Mouse (Mus musculus) intestine, postnatal 0 days (tissue): ENCODE data around the gene Aspg. TPM values are rescaled to one million over a fixed set of nuclear protein-coding genes. Genes with fewer than 3 reads are reported as not detected.

ENCODE experiments used
- ATAC-seq: fragments of 200-750 bp; cut with Nextera tagmentation; 2 replicates; pipeline ENCODE4 v1.8.0; 2017; ENCODE audit warnings: mild to moderate bottlenecking, moderate TSS enrichment, moderate library complexity
- H3K27ac ChIP-seq: fragments of 300-500 bp; sonication (generic); 2 replicates; pipeline ENCODE4 v1.5.1; 2014; ENCODE audit warnings: mild to moderate bottlenecking, low read depth, low read length, moderate library complexity
- H3K27me3 ChIP-seq: fragments of 300-500 bp; sonication (generic); replicated peaks from 2 replicates; pipeline ENCODE4 v1.6.1; 2014; ENCODE audit warnings: low read length, mixed read lengths; ENCODE audit not compliant: control insufficient read depth, insufficient read depth
- H3K36me3 ChIP-seq: fragments of 300-500 bp; sonication (generic); 2 replicates; pipeline ENCODE4 v1.6.1; 2014; ENCODE audit warnings: mild to moderate bottlenecking, moderate library complexity; ENCODE audit not compliant: control insufficient read depth, insufficient read depth
- H3K4me1 ChIP-seq: fragments of 300-500 bp; sonication (generic); replicated peaks from 2 replicates; pipeline ENCODE4 v1.6.1; 2014; ENCODE audit warnings: antibody characterized with exemption, low read length, mixed read lengths; ENCODE audit not compliant: control insufficient read depth, insufficient read depth
- H3K4me2 ChIP-seq: fragments of 300-500 bp; sonication (generic); replicated peaks from 2 replicates; pipeline ENCODE4 v1.6.1; 2014; ENCODE audit warnings: low read depth, mild to moderate bottlenecking, moderate library complexity
- H3K4me3 ChIP-seq: fragments of 300-500 bp; sonication (generic); 2 replicates; pipeline ENCODE4 v1.5.1; 2014; ENCODE audit warnings: low read depth, low read length
- H3K9ac ChIP-seq: fragments of 300-500 bp; sonication (generic); 2 replicates; pipeline ENCODE4 v1.6.1; 2014; ENCODE audit warnings: mild to moderate bottlenecking, low read depth, low read length
- H3K9me3 ChIP-seq: fragments of 300-500 bp; sonication (generic); 2 replicates; pipeline ENCODE4 v1.6.1; 2016; ENCODE audit warnings: mixed run types; ENCODE audit not compliant: control insufficient read depth
- CTCF ChIP-seq: sonication (generic); IDR thresholded peaks from 2 replicates; pipeline ENCODE4 v1.5.1; 2016; ENCODE audit warnings: low read depth, mild to moderate bottlenecking, control low read depth, antibody characterized with exemption, moderate library complexity
- WGBS: fragments of 180-500 bp; shearing (Covaris S2); extraction: QIAGEN DNeasy Blood & Tissue Kit; methylation state at CpG from one replicate; pipeline ENCODE4 v1.1.7; 2014; 5-methylcytosine and 5-hydroxymethylcytosine counted together
- polyA plus RNA-seq: library from polyadenylated mRNA; unstranded; fragments of >200 nt; fragmentation: Nextera tagmentation; extraction: Ambion mirVana; gene quantifications from 2 replicates; pipeline ENCODE4 v1.2.1, GENCODE M21; 2015

The Aspg gene
- polyA plus RNA-seq, 1 experiment from 2014 or later: 14.3 TPM

- Histone ChIP-seq H3K9ac (no peak overlapping the region), H3K9me3 (no peaks in the 10 kb centered on the region), H3K36me3 (no peaks in the 10 kb centered on the region), H3K4me2 (peak overlapping the region; percentile 59), H3K27me3 (peaks cover 64% of the 10 kb centered on the region), H3K4me3 (peak overlapping the region; percentile 34), H3K27ac (no peak overlapping the region), H3K4me1 (peaks cover 8% of the 10 kb centered on the region)
- no peak for TF ChIP-seq CTCF
- ATAC-seq: no peak
- WGBS: 2% methylated on average over 46 of the region's 46 CpGs
Observed at GRCm38 (mm10) chr12:112144377-112145115, 38.1 kb downstream of the Aspg start.

- H3K9ac ChIP-seq: no peak overlapping the region
- no peaks in the 10 kb centered on the region for H3K36me3 ChIP-seq
- peak; percentile 32; the same call in 1 of the 2 replicates for ATAC-seq
- no peak overlapping the region for H3K27ac ChIP-seq
- peaks cover 64% of the 10 kb centered on the region for H3K27me3 ChIP-seq
- WGBS: 0% methylated on average over 37 of the region's 37 CpGs
- H3K4me1 ChIP-seq: peaks cover 8% of the 10 kb centered on the region
- peak overlapping the region; percentile 46 for H3K4me3 ChIP-seq
- TF ChIP-seq CTCF: peak; percentile 99
- peak overlapping the region; percentile 77 for H3K4me2 ChIP-seq
- no peaks in the 10 kb centered on the region for H3K9me3 ChIP-seq
Observed at GRCm38 (mm10) chr12:112145211-112145874, 38.9 kb downstream of the Aspg start.

- peaks cover 8% of the 10 kb centered on the region for H3K4me1 ChIP-seq
- peak within 1 kb of the TSS; percentile 77 for H3K4me2 ChIP-seq
- peaks cover 61% of the 10 kb centered on the region for H3K27me3 ChIP-seq
- peak within 1 kb of the TSS; percentile 46 for H3K4me3 ChIP-seq
- TF ChIP-seq CTCF: peak; percentile 85
- under 1% methylated on average over 68 of the region's 68 CpGs for WGBS
- peak; percentile 57 for ATAC-seq
- peak within 1 kb of the TSS; percentile 46 for H3K9ac ChIP-seq
- H3K27ac ChIP-seq: peak within 1 kb of the TSS; percentile 21
- H3K9me3 ChIP-seq: no peaks in the 10 kb centered on the region
- H3K36me3 ChIP-seq: no peaks in the 10 kb centered on the region
Observed at GRCm38 (mm10) chr12:112145875-112146651, 39.6 kb downstream of the Aspg start, which contains the start of gene Kif26a. TSS of gene Kif26a (plus strand) at chr12:112146208.

- H3K27ac ChIP-seq: no peak overlapping the region
Observed at GRCm38 (mm10) chr12:112147365-112147764, 40.9 kb downstream of the Aspg start.

GRCm38 (mm10) chr12:112150011-112150410 is 43.5 kb downstream of the Aspg start:
- Histone ChIP-seq H3K27me3 (peaks cover 23% of the 10 kb centered on the region), H3K4me3 (no peak overlapping the region), H3K4me2 (no peak overlapping the region), H3K36me3 (no peaks in the 10 kb centered on the region), H3K9ac (no peak overlapping the region), H3K27ac (no peak overlapping the region), H3K4me1 (peaks cover 8% of the 10 kb centered on the region), H3K9me3 (no peaks in the 10 kb centered on the region)
- no peak for ATAC-seq
- 48% methylated on average over 7 of the region's 7 CpGs for WGBS
- no peak for TF ChIP-seq CTCF

More at GRCm38 (mm10) chr12:112147365-112147764, 40.9 kb downstream of the Aspg start:
- H3K27me3 ChIP-seq: peaks cover 49% of the 10 kb centered on the region
- peak overlapping the region; percentile 77 for H3K4me2 ChIP-seq
- no peak overlapping the region for H3K9ac ChIP-seq
- TF ChIP-seq CTCF: no peak
- ATAC-seq: no peak
- peak overlapping the region; percentile 46 for H3K4me3 ChIP-seq
- H3K9me3 ChIP-seq: no peaks in the 10 kb centered on the region
- peaks cover 8% of the 10 kb centered on the region for H3K4me1 ChIP-seq
- 59% methylated on average over 5 of the region's 5 CpGs for WGBS
- H3K36me3 ChIP-seq: no peaks in the 10 kb centered on the region
